Mouse (Mus musculus) midbrain, embryonic 14.5 days (tissue): Measurements from ENCODE around the gene Cfap58. TPM values are rescaled to one million over a fixed set of nuclear protein-coding genes. Genes with fewer than 3 reads are reported as not detected.

Source experiments
- ATAC-seq: fragments of 200-750 bp; cut with Nextera tagmentation; 2 replicates; pipeline ENCODE4 v1.8.0; 2017; ENCODE audit warnings: moderate number of reproducible peaks, moderate library complexity; ENCODE audit not compliant: low FRiP score, low TSS enrichment
- DNase-seq: peaks from one replicate; pipeline ENCODE4 v3.0.0-alpha.2; 2015
- H3K27ac ChIP-seq: fragments of 300-500 bp; sonication (generic); replicated peaks from 2 replicates; pipeline ENCODE4 v1.5.1; 2014; ENCODE audit warnings: mild to moderate bottlenecking, low read depth, low read length, moderate library complexity
- H3K27me3 ChIP-seq: fragments of 300-500 bp; sonication (generic); 2 replicates; pipeline ENCODE4 v1.6.1; 2014; ENCODE audit warnings: low read length, control low read depth, mixed read lengths; ENCODE audit not compliant: control insufficient read depth, insufficient read depth
- H3K36me3 ChIP-seq: fragments of 300-500 bp; sonication (generic); 2 replicates; pipeline ENCODE4 v1.6.1; 2014; ENCODE audit warnings: low read length, control low read depth; ENCODE audit not compliant: control insufficient read depth, insufficient read depth
- H3K4me1 ChIP-seq: fragments of 300-500 bp; sonication (generic); 2 replicates; pipeline ENCODE4 v1.6.1; 2014; ENCODE audit warnings: mild to moderate bottlenecking, antibody characterized with exemption, low read length, control low read depth; ENCODE audit not compliant: control insufficient read depth, insufficient read depth
- H3K4me2 ChIP-seq: fragments of 300-500 bp; sonication (generic); 2 replicates; pipeline ENCODE4 v1.6.1; 2014; ENCODE audit warnings: mild to moderate bottlenecking, low read length, moderate library complexity
- H3K4me3 ChIP-seq: fragments of 300-500 bp; sonication (generic); replicated peaks from 2 replicates; pipeline ENCODE4 v1.5.1; 2014; ENCODE audit warnings: low read depth, low read length
- H3K9ac ChIP-seq: fragments of 300-500 bp; sonication (generic); replicated peaks from 2 replicates; pipeline ENCODE4 v1.6.1; 2014; ENCODE audit warnings: mild to moderate bottlenecking, low read length, moderate library complexity
- H3K9me3 ChIP-seq: fragments of 300-500 bp; sonication (generic); 2 replicates; pipeline ENCODE4 v1.6.1; 2016; ENCODE audit warnings: low read length, control low read depth, mixed read lengths; ENCODE audit not compliant: control insufficient read depth
- WGBS: fragments of 180-500 bp; shearing (Covaris S2); extraction: QIAGEN DNeasy Blood & Tissue Kit; methylation state at CpG from one replicate; pipeline ENCODE4 v1.1.7; 2014; 5-methylcytosine and 5-hydroxymethylcytosine counted together
- polyA plus RNA-seq: library from polyadenylated mRNA; unstranded; fragments of >200 nt; fragmentation: Nextera tagmentation; extraction: Ambion mirVana; gene quantifications from 2 replicates; pipeline ENCODE4 v1.2.1, GENCODE M21; 2014

Cfap58 gene
- polyA plus RNA-seq, 1 experiment from 2014 or later: 0.89 TPM

- no peaks in the 10 kb centered on the region for H3K27me3 ChIP-seq
- no peak for DNase-seq
- no peaks in the 10 kb centered on the region for H3K36me3 ChIP-seq
- H3K27ac ChIP-seq: peak overlapping the region; percentile 83
- peaks cover 22% of the 10 kb centered on the region for H3K4me1 ChIP-seq
- 0 out of 2 replicates have a peak, but pooled peaks have one; percentile 1 for ATAC-seq
- peak overlapping the region; percentile 75; the same call in 1 of the 2 replicates for H3K9ac ChIP-seq
- 9% methylated on average over 8 of the region's 8 CpGs for WGBS
- H3K4me2 ChIP-seq: peak overlapping the region; percentile 88
- peak overlapping the region; percentile 71 for H3K4me3 ChIP-seq
- no peaks in the 10 kb centered on the region for H3K9me3 ChIP-seq
Observed at GRCm38 (mm10) chr19:47919966-47920375, 17.5 kb upstream of the Cfap58 start.

GRCm38 (mm10) chr19:47925819-47926218 is 11.7 kb upstream of the Cfap58 start:
- Histone ChIP-seq H3K4me3 (no peak overlapping the region), H3K27me3 (no peaks in the 10 kb centered on the region), H3K36me3 (no peaks in the 10 kb centered on the region), H3K4me2 (no peak overlapping the region), H3K4me1 (no peaks in the 10 kb centered on the region), H3K9me3 (no peaks in the 10 kb centered on the region), H3K9ac (no peak overlapping the region), H3K27ac (no peak overlapping the region)
- 88% methylated on average over 7 of the region's 7 CpGs for WGBS
- DNase-seq: no peak
- ATAC-seq: no peak

- Histone ChIP-seq H3K27me3 (no peaks in the 10 kb centered on the region), H3K4me1 (no peaks in the 10 kb centered on the region), H3K9me3 (no peaks in the 10 kb centered on the region), H3K36me3 (no peaks in the 10 kb centered on the region), H3K9ac (no peak overlapping the region), H3K4me2 (no peak overlapping the region), H3K4me3 (no peak overlapping the region), H3K27ac (no peak overlapping the region)
- 94% methylated on average over 2 of the region's 2 CpGs for WGBS
- no peak for ATAC-seq
- DNase-seq: no peak
Observed at GRCm38 (mm10) chr19:47927032-47927431, 10.4 kb upstream of the Cfap58 start.

GRCm38 (mm10) chr19:47929043-47929442 is 8.4 kb upstream of the Cfap58 start:
- no peaks in the 10 kb centered on the region for H3K9me3 ChIP-seq
- H3K9ac ChIP-seq: no peak overlapping the region
- WGBS: 86% methylated on average over 4 of the region's 4 CpGs
- H3K4me3 ChIP-seq: no peak overlapping the region
- no peak overlapping the region for H3K27ac ChIP-seq
- no peak for DNase-seq
- H3K4me2 ChIP-seq: no peak overlapping the region
- ATAC-seq: no peak
- H3K36me3 ChIP-seq: no peaks in the 10 kb centered on the region
- no peaks in the 10 kb centered on the region for H3K4me1 ChIP-seq
- H3K27me3 ChIP-seq: no peaks in the 10 kb centered on the region

GRCm38 (mm10) chr19:47931982-47932638 is 5.4 kb upstream of the Cfap58 start:
- no peak; the same call in 1 of the 2 replicates for ATAC-seq
- 43% methylated on average over 7 of the region's 7 CpGs for WGBS

GRCm38 (mm10) chr19:47934146-47934545 is 3.3 kb upstream of the Cfap58 start:
- H3K4me2 ChIP-seq: no peak overlapping the region
- H3K9me3 ChIP-seq: no peaks in the 10 kb centered on the region
- no peak overlapping the region for H3K4me3 ChIP-seq
- DNase-seq (no peak), ATAC-seq (no peak)
- H3K4me1 ChIP-seq: peaks cover 9% of the 10 kb centered on the region
- no peak overlapping the region for H3K27ac ChIP-seq
- no peaks in the 10 kb centered on the region for H3K27me3 ChIP-seq
- no peak overlapping the region for H3K9ac ChIP-seq
- 91% methylated on average over 8 of the region's 8 CpGs for WGBS
- H3K36me3 ChIP-seq: no peaks in the 10 kb centered on the region

More at GRCm38 (mm10) chr19:47931982-47932638, 5.4 kb upstream of the Cfap58 start:
- H3K9ac ChIP-seq: no peak overlapping the region
- no peak overlapping the region for H3K4me3 ChIP-seq
- no peaks in the 10 kb centered on the region for H3K9me3 ChIP-seq
- H3K27ac ChIP-seq: no peak overlapping the region
- no peaks in the 10 kb centered on the region for H3K36me3 ChIP-seq
- H3K27me3 ChIP-seq: no peaks in the 10 kb centered on the region
- DNase-seq: peak; percentile 80
- no peaks in the 10 kb centered on the region for H3K4me1 ChIP-seq
- no peak overlapping the region for H3K4me2 ChIP-seq

GRCm38 (mm10) chr19:47934636-47935238 is 2.7 kb upstream of the Cfap58 start:
- no peaks in the 10 kb centered on the region for H3K9me3 ChIP-seq
- no peak for DNase-seq
- no peak overlapping the region for H3K9ac ChIP-seq
- no peaks in the 10 kb centered on the region for H3K27me3 ChIP-seq
- H3K4me2 ChIP-seq: no peak overlapping the region
- peaks cover 9% of the 10 kb centered on the region for H3K4me1 ChIP-seq
- 75% methylated on average over 16 of the region's 16 CpGs for WGBS
- no peak overlapping the region for H3K4me3 ChIP-seq
- no peak overlapping the region for H3K27ac ChIP-seq
- no peak for ATAC-seq
- H3K36me3 ChIP-seq: no peaks in the 10 kb centered on the region

GRCm38 (mm10) chr19:47935530-47935929 is 1.9 kb upstream of the Cfap58 start:
- Histone ChIP-seq H3K4me2 (no peak overlapping the region), H3K9me3 (no peaks in the 10 kb centered on the region), H3K27ac (no peak overlapping the region), H3K9ac (no peak overlapping the region), H3K27me3 (no peaks in the 10 kb centered on the region), H3K36me3 (no peaks in the 10 kb centered on the region), H3K4me3 (no peak overlapping the region), H3K4me1 (peaks cover 9% of the 10 kb centered on the region)
- ATAC-seq (no peak), DNase-seq (no peak)
- 85% methylated on average over 6 of the region's 6 CpGs for WGBS

- WGBS: 91% methylated on average over 11 of the region's 11 CpGs
- DNase-seq: no peak
- no peaks in the 10 kb centered on the region for H3K27me3 ChIP-seq
- H3K4me3 ChIP-seq: no peak overlapping the region
- H3K9ac ChIP-seq: no peak overlapping the region
- no peak overlapping the region for H3K4me2 ChIP-seq
- H3K27ac ChIP-seq: no peak overlapping the region
- H3K4me1 ChIP-seq: peaks cover 9% of the 10 kb centered on the region
- no peak for ATAC-seq
- no peaks in the 10 kb centered on the region for H3K9me3 ChIP-seq
- H3K36me3 ChIP-seq: no peaks in the 10 kb centered on the region
Observed at GRCm38 (mm10) chr19:47936490-47936889, 985 bp upstream of the Cfap58 start.
